Mouse (Mus musculus) liver, adult 2 months (tissue): ENCODE measurements around the gene Hlx. TPM values are rescaled to one million over a fixed set of nuclear protein-coding genes. Genes with fewer than 3 reads are reported as not detected.

Source experiments
- DNase-seq: peaks from one replicate; pipeline ENCODE4 v3.0.0-alpha.2; 2011; ENCODE audit warnings: low read depth, low spot score; ENCODE audit errors: extremely low read depth
- H3K27ac ChIP-seq: fragments of 200-500 bp; replicated peaks from 2 replicates; pipeline ENCODE4 v1.5.1; 2012; ENCODE audit warnings: low read depth, mild to moderate bottlenecking, control low read depth, inconsistent platforms, low read length; ENCODE audit not compliant: insufficient read depth
- H3K27me3 ChIP-seq: fragments of 200-500 bp; 2 replicates; pipeline ENCODE4 v1.6.1; 2012; ENCODE audit warnings: mild to moderate bottlenecking, moderate library complexity, low read length, inconsistent platforms; ENCODE audit not compliant: control insufficient read depth, insufficient read depth
- H3K36me3 ChIP-seq: fragments of 200-500 bp; 2 replicates; pipeline ENCODE4 v1.6.1; 2012; ENCODE audit warnings: low read length, inconsistent platforms; ENCODE audit not compliant: control insufficient read depth, insufficient read depth
- H3K4me1 ChIP-seq: fragments of 200-500 bp; 2 replicates; pipeline ENCODE4 v1.6.1; 2011; ENCODE audit warnings: low read length; ENCODE audit not compliant: control insufficient read depth, insufficient read depth
- H3K4me3 ChIP-seq: fragments of 200-500 bp; 2 replicates; pipeline ENCODE4 v1.5.1; 2011; ENCODE audit warnings: low read depth, mild to moderate bottlenecking, control low read depth, low read length, moderate library complexity; ENCODE audit not compliant: insufficient read depth
- H3K79me2 ChIP-seq: fragments of 200-500 bp; 2 replicates; pipeline ENCODE4 v1.6.1; 2012; ENCODE audit warnings: inconsistent platforms, mild to moderate bottlenecking, low read length, moderate library complexity; ENCODE audit not compliant: control insufficient read depth, insufficient read depth
- H3K9ac ChIP-seq: fragments of 200-500 bp; 2 replicates; pipeline ENCODE4 v1.6.1; 2012; ENCODE audit warnings: low read depth, mild to moderate bottlenecking, control low read depth, inconsistent platforms, low read length
- CTCF ChIP-seq: fragments of 200-500 bp; IDR thresholded peaks from 2 replicates; pipeline ENCODE4 v1.5.1; 2011; ENCODE audit warnings: low read depth, low read length, control low read depth
- POLR2A ChIP-seq: fragments of 200-500 bp; IDR thresholded peaks from 2 replicates; pipeline ENCODE4 v1.6.1; 2011; ENCODE audit warnings: low read length, control low read depth; ENCODE audit not compliant: insufficient read depth; ENCODE audit errors: extremely low read depth
- WGBS: fragments of 180-500 bp; shearing (Covaris S2); methylation state at CpG from one replicate; pipeline ENCODE4 v1.1.7; 2018; 5-methylcytosine and 5-hydroxymethylcytosine counted together
- polyA plus RNA-seq: library from polyadenylated mRNA; depleted of rRNA; stranded (reverse); fragments of >200 nt; gene quantifications from 2 replicates; pipeline ENCODE4 v1.2.3, GENCODE M21; 2012; rRNA removed
- total RNA-seq: library from RNA; depleted of rRNA; stranded (reverse); fragments of >200 nt; gene quantifications from 2 replicates; pipeline ENCODE4 v1.2.3, GENCODE M21; 2014; rRNA removed

Gene Hlx
- total and polyA plus RNA-seq, 2 experiments, result 1.1 to 7.3 TPM

DNA sequence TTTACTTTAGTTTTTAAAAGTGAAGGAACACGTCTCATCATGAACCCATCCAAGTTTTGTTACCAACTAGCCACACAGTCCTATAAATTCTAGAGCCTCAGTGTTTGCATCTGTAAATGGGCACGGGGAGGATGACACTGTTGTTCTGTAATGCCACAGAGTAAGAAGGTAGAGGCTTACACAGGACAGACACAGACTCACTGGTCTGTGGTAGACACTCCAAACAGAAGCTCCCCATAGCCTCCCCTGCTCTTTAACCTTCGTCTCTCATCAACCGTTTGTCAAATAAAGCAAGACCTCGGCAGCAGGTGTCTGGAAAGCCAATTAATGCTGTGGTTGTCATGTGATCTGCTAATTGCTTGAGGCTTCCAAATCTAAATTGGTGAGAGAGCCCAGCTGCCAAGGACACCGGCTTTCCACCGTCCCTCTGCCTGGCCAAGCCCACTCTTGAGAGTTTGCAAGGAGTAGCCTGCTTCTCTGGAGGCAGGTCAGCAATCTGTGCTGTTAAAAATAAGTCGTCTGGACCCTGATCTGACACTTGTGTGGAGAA is 52.9 kb downstream of the Hlx start:
- no peak overlapping the region for H3K27ac ChIP-seq
- H3K9ac ChIP-seq, result no peak overlapping the region
- no peaks in the 10 kb centered on the region for H3K36me3 ChIP-seq
- no peaks in the 10 kb centered on the region for H3K27me3 ChIP-seq
- no peak overlapping the region for H3K4me3 ChIP-seq
- TF ChIP-seq CTCF (no peak), POLR2A (no peak)
- 64% methylated on average over 8 of the region's 8 CpGs for WGBS
- peaks cover 6% of the 10 kb centered on the region; the same call in 1 of the 2 replicates for H3K4me1 ChIP-seq
- no peaks in the 10 kb centered on the region for H3K79me2 ChIP-seq
- no peak for DNase-seq

DNA sequence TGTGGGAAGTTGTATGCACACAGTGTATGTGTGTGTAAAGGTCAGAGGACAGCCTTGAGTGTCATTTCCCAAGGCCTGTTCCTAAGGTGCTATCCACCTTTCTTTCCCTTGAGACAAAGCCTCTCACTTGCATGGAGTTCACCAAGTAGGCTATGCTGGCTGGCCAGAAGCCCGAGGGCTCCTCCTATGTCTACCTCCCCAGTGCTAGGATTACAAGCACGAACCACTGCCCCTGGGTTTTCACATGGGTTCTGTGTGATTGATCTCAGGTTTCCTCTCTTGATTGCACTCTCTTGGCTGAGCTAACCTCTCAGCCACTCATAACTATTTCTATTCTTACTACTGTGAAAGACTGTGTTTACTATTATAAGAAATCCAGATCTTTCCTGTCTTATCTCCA is 54.8 kb downstream of the Hlx start:
- no peak for DNase-seq
- Histone ChIP-seq H3K27ac (no peak overlapping the region), H3K79me2 (no peaks in the 10 kb centered on the region), H3K9ac (no peak overlapping the region), H3K4me1 (peaks cover 6% of the 10 kb centered on the region; the same call in 1 of the 2 replicates), H3K27me3 (no peaks in the 10 kb centered on the region), H3K36me3 (no peaks in the 10 kb centered on the region), H3K4me3 (no peak overlapping the region)
- 67% methylated on average over 2 of the region's 2 CpGs for WGBS
- TF ChIP-seq CTCF (no peak), POLR2A (no peak)

Other genes with a start within 250 kb of the Hlx start
- gene Marc1, start 78.7 kb upstream of the Hlx start, total RNA-seq, result 345 and 386 TPM in 2 replicates
- 395 and 462 TPM in 2 replicates for gene Marc1, start 78.7 kb upstream of the Hlx start, polyA plus RNA-seq
- gene Marc2, start 113.8 kb upstream of the Hlx start, total RNA-seq, result 563 and 653 TPM in 2 replicates
- 365 and 397 TPM in 2 replicates for gene Marc2, start 113.8 kb upstream of the Hlx start, polyA plus RNA-seq
- 84.6 and 88.6 TPM in 2 replicates for gene C130074G19Rik, start 150.6 kb upstream of the Hlx start, total RNA-seq
- 56.3 and 68.3 TPM in 2 replicates for gene C130074G19Rik, start 150.6 kb upstream of the Hlx start, polyA plus RNA-seq